Mouse (Mus musculus): ENCODE results near the gene Ephb6. TPM values are rescaled to one million over a fixed set of nuclear protein-coding genes. Genes with fewer than 3 reads are reported as not detected.

Ephb6 gene
- polyA plus RNA-seq, 1 experiment, result 0.25 TPM

- no peak for TF ChIP-seq GATA1 (IDR thresholded peaks at IDR 0.05; ENCODE audit: low read length)
Measured at GRCm38 (mm10) chr6:41646672-41647071, 41.4 kb downstream of the Ephb6 start.

- TF ChIP-seq GATA1 (IDR thresholded peaks at IDR 0.05; ENCODE audit: low read length), result no peak
Measured at GRCm38 (mm10) chr6:41653173-41653572, 47.9 kb downstream of the Ephb6 start.

- no peak for TF ChIP-seq GATA1 (IDR thresholded peaks at IDR 0.05; ENCODE audit: low read length)
Measured at GRCm38 (mm10) chr6:41654648-41655047, 49.4 kb downstream of the Ephb6 start.

- TF ChIP-seq GATA1 (IDR thresholded peaks at IDR 0.05; ENCODE audit: low read length), result no peak
Measured at GRCm38 (mm10) chr6:41658487-41658886, 53.2 kb downstream of the Ephb6 start.

GRCm38 (mm10) chr6:41662320-41662719, 57.0 kb downstream of the Ephb6 start:
- TF ChIP-seq GATA1 (IDR thresholded peaks at IDR 0.05; ENCODE audit: low read length), result no peak

Other genes with a start within 250 kb of the Ephb6 start
- not detected in 2 replicates for gene Prss3, start 227.8 kb upstream of the Ephb6 start, polyA plus RNA-seq (2012)
- not detected in 2 replicates for gene Gm5771, start 213.1 kb upstream of the Ephb6 start, polyA plus RNA-seq (2012)
- not detected in 2 replicates for gene Gm10334, start 159.3 kb upstream of the Ephb6 start, polyA plus RNA-seq (2012)
- gene Prss1, start 146.6 kb upstream of the Ephb6 start, polyA plus RNA-seq (2012), result not detected in 2 replicates
- gene Prss2, start 83.7 kb upstream of the Ephb6 start, polyA plus RNA-seq (2012), result not detected in 2 replicates
- gene Trpv6, start 30.9 kb downstream of the Ephb6 start, polyA plus RNA-seq (2012), result not detected in 2 replicates
- not detected in 2 replicates for gene Trpv5, start 75.3 kb downstream of the Ephb6 start, polyA plus RNA-seq (2012)
- gene Llcfc1, start 78.9 kb downstream of the Ephb6 start, polyA plus RNA-seq (2012), result not detected in 2 replicates
- gene Kel, start 98.9 kb downstream of the Ephb6 start, polyA plus RNA-seq (2012), result 1.0 and 1.3 TPM in 2 replicates
- not detected in 2 replicates for gene Olfr459, start 169.7 kb downstream of the Ephb6 start, polyA plus RNA-seq (2012)
- gene Pip, start 242.1 kb downstream of the Ephb6 start, polyA plus RNA-seq (2012), result not detected in 2 replicates
- not detected in 2 replicates for gene Sval2, start 247.5 kb downstream of the Ephb6 start, polyA plus RNA-seq (2012)